ENCODE assay signal across 38 mouse cellular contexts in genomic region chr15:77746326-77746725, GRCm38 (mm10). TPM values are rescaled to one million over a fixed set of nuclear protein-coding genes. Genes with fewer than 3 reads are reported as not detected.
"Had no signal": no experiment of that assay in that cellular context is flagged by ENCODE, and none has a peak within 500 bp of the region (broad histone marks: within the 10 kb centered on the region; RNA-seq: fewer than 3 reads in every experiment).

No protein-coding gene starts in this region.

- H3K9ac ChIP-seq: heart, embryonic 13.5 days; heart, embryonic 15.5 days; hindbrain, embryonic 13.5 days; hindbrain, embryonic 15.5 days; kidney, embryonic 15.5 days; limb, embryonic 12.5 days; liver, embryonic 14.5 days had no signal

- DNase-seq: gastrocnemius, postnatal 14 days; gastrocnemius, postnatal 36 days; heart, adult 11 months; heart, adult 2 months; heart, postnatal 14 days; heart, postnatal 36 days; kidney, adult 11 months; kidney, adult 2 months; kidney, adult 9 months; kidney, postnatal 14 days; kidney, postnatal 36 days; layer of hippocampus, adult 9-11 months; layer of hippocampus, postnatal 36 days had no signal

- H3K4me1 ChIP-seq: heart, embryonic 13.5 days; heart, embryonic 15.5 days; hindbrain, embryonic 13.5 days; hindbrain, embryonic 15.5 days; kidney, embryonic 15.5 days; limb, embryonic 10.5 days; limb, embryonic 12.5 days had no signal

- H3K4me3 ChIP-seq: heart, adult 2 months; heart, embryonic 13.5 days; heart, embryonic 15.5 days; hindbrain, embryonic 13.5 days; hindbrain, embryonic 15.5 days; kidney, embryonic 15.5 days; limb, embryonic 10.5 days; limb, embryonic 12.5 days had no signal

- H3K27ac ChIP-seq: heart, adult 2 months; heart, embryonic 13.5 days; heart, embryonic 15.5 days; hindbrain, embryonic 13.5 days; hindbrain, embryonic 15.5 days; hindbrain, postnatal 0 days; kidney, embryonic 15.5 days; kidney, postnatal 0 days; limb, embryonic 10.5 days; limb, embryonic 12.5 days; liver, embryonic 14.5 days had no signal

- H3K36me3 ChIP-seq: heart, embryonic 13.5 days; heart, embryonic 15.5 days; hindbrain, embryonic 13.5 days; hindbrain, embryonic 15.5 days; kidney, embryonic 15.5 days; limb, embryonic 10.5 days; limb, embryonic 12.5 days had no signal

- H3K4me2 ChIP-seq: heart, embryonic 11.5 days; heart, embryonic 13.5 days; heart, embryonic 15.5 days; hindbrain, embryonic 13.5 days; hindbrain, embryonic 15.5 days; kidney, embryonic 15.5 days; limb, embryonic 12.5 days had no signal

- H3K9me3 ChIP-seq: heart, embryonic 13.5 days; heart, embryonic 15.5 days; hindbrain, embryonic 15.5 days; kidney, embryonic 15.5 days; limb, embryonic 10.5 days had no signal

- H3K27me3 ChIP-seq: heart, embryonic 13.5 days; heart, embryonic 15.5 days; hindbrain, embryonic 13.5 days; hindbrain, embryonic 15.5 days; kidney, embryonic 15.5 days; limb, embryonic 12.5 days had no signal

- ATAC-seq: hindbrain, postnatal 0 days; intestine, embryonic 16.5 days had no signal

RNA-seq across cellular contexts. Expression of gene Apol8, which starts 10.5 kb away (rescaled TPM):
- total RNA-seq: gastrocnemius, postnatal 14 days; heart, postnatal 14 days; heart, postnatal 36 days had no signal
- polyA plus RNA-seq: heart, adult 2 months; heart, embryonic 15.5 days; intestine, embryonic 14.5 days; kidney, postnatal 0 days; large intestine, adult 2 months had no signal

RNA-seq across cellular contexts. Expression of gene Apol9b, which starts 17.5 kb away (rescaled TPM):
- total RNA-seq: gastrocnemius, adult 18-20 months; gastrocnemius, adult 8-10 months; gastrocnemius, postnatal 14 days; gastrocnemius, postnatal 36 days; heart, adult 2 months; layer of hippocampus, adult 18-20 months; layer of hippocampus, adult 8-10 months; layer of hippocampus, postnatal 14 days; layer of hippocampus, postnatal 36 days; left cerebral cortex, adult 18-20 months; left cerebral cortex, adult 8-10 months had no signal
- polyA plus RNA-seq: hindbrain, embryonic 11.5 days; hindbrain, embryonic 13.5 days; hindbrain, embryonic 15.5 days; kidney, embryonic 15.5 days; limb, embryonic 10.5 days; limb, embryonic 12.5 days had no signal

RNA-seq across cellular contexts. Expression of gene Apol7e, which starts 47.7 kb away (rescaled TPM):
- total RNA-seq: gastrocnemius, adult 18-20 months; gastrocnemius, adult 8-10 months; heart, postnatal 14 days; heart, postnatal 36 days; hindbrain, postnatal 0 days; layer of hippocampus, adult 18-20 months; layer of hippocampus, adult 8-10 months; layer of hippocampus, postnatal 14 days; layer of hippocampus, postnatal 36 days; left cerebral cortex, adult 18-20 months; left cerebral cortex, adult 8-10 months; left cerebral cortex, postnatal 10 days; left cerebral cortex, postnatal 36 days had no signal
- polyA plus RNA-seq: heart, postnatal 0 days; hindbrain, embryonic 11.5 days; hindbrain, embryonic 13.5 days; hindbrain, embryonic 15.5 days; hindbrain, postnatal 0 days; kidney, embryonic 15.5 days; kidney, postnatal 0 days; limb, embryonic 10.5 days; limb, embryonic 12.5 days had no signal
